Mouse (Mus musculus) neural tube, embryonic 15.5 days (tissue): ENCODE results near the gene Olfr583. TPM values are rescaled to one million over a fixed set of nuclear protein-coding genes. Genes with fewer than 3 reads are reported as not detected.

Experiments used
- ATAC-seq: fragments of 200-750 bp; cut with Nextera tagmentation; 2 replicates; pipeline ENCODE4 v1.8.0; 2017; ENCODE audit warnings: mild to moderate bottlenecking, moderate TSS enrichment, moderate library complexity; ENCODE audit not compliant: low FRiP score
- H3K27ac ChIP-seq: fragments of 300-500 bp; sonication (generic); replicated peaks from 2 replicates; pipeline ENCODE4 v1.5.1; 2015; ENCODE audit warnings: mild to moderate bottlenecking, inconsistent platforms
- H3K27me3 ChIP-seq: fragments of 300-500 bp; sonication (generic); replicated peaks from 2 replicates; pipeline ENCODE4 v1.6.1; 2015; ENCODE audit warnings: inconsistent platforms
- H3K36me3 ChIP-seq: fragments of 300-500 bp; sonication (generic); 2 replicates; pipeline ENCODE4 v1.6.1; 2015; ENCODE audit warnings: inconsistent platforms
- H3K4me1 ChIP-seq: fragments of 300-500 bp; sonication (generic); 2 replicates; pipeline ENCODE4 v1.6.1; 2015; ENCODE audit warnings: inconsistent platforms
- H3K4me2 ChIP-seq: fragments of 300-500 bp; sonication (generic); 2 replicates; pipeline ENCODE4 v1.6.1; 2015; ENCODE audit warnings: inconsistent platforms, mild to moderate bottlenecking, moderate library complexity
- H3K4me3 ChIP-seq: fragments of 300-500 bp; sonication (generic); replicated peaks from 2 replicates; pipeline ENCODE4 v1.5.1; 2015; ENCODE audit warnings: mild to moderate bottlenecking, inconsistent platforms
- H3K9ac ChIP-seq: fragments of 300-500 bp; sonication (generic); replicated peaks from 2 replicates; pipeline ENCODE4 v1.6.1; 2015; ENCODE audit warnings: mild to moderate bottlenecking, inconsistent platforms
- H3K9me3 ChIP-seq: fragments of 300-500 bp; sonication (generic); replicated peaks from 2 replicates; pipeline ENCODE4 v1.6.1; 2016; ENCODE audit warnings: inconsistent platforms
- WGBS: fragments of 180-500 bp; shearing (Covaris S2); methylation state at CpG from one replicate; pipeline ENCODE4 v1.1.7; 2015; ENCODE audit warnings: mixed read lengths; 5-methylcytosine and 5-hydroxymethylcytosine counted together
- polyA plus RNA-seq: library from polyadenylated mRNA; unstranded; fragments of >200 nt; fragmentation: Nextera tagmentation; extraction: Ambion mirVana; gene quantifications from 2 replicates; pipeline ENCODE4 v1.2.1, GENCODE M21; 2015

The Olfr583 gene
- polyA plus RNA-seq, result not detected in 2 replicates

- no peak within 1 kb of the TSS for H3K9ac ChIP-seq
- no peaks in the 10 kb centered on the region for H3K27me3 ChIP-seq
- ATAC-seq, result no peak
- H3K9me3 ChIP-seq, result no peaks in the 10 kb centered on the region
- no peaks in the 10 kb centered on the region for H3K36me3 ChIP-seq
- no peak within 1 kb of the TSS for H3K27ac ChIP-seq
- H3K4me1 ChIP-seq, result no peaks in the 10 kb centered on the region
- 97% methylated on average over 1 of the region's 1 CpGs for WGBS
- H3K4me2 ChIP-seq, result no peak within 1 kb of the TSS
- H3K4me3 ChIP-seq, result no peak within 1 kb of the TSS
Measured at GRCm38 (mm10) chr7:103051000-103051399, at the start of gene Olfr583. Gene Olfr583, plus strand, starts transcription at chr7:103051300.

DNA sequence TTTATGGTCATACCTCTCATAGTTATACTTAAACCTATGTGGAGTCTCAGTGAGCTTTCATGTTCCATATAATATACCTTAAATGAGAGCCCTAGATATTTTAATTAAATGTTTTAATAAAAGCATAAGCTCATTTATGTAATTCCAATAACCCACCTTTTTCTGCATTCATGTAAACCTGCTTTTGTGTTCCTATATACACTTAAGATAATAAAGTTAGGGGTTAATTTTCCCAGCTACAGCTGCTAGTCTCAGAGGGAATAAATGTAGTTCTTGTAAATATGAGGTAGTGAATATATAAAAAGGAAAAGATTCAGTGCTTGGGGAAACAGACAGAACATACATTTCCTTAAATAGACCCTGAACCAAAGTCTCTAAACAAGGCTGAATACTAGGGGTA is 13.4 kb upstream of the Olfr583 start, which contains the start of gene Olfr582:
Gene Olfr582 (plus strand): TSS at position 301 of the 400 bp plus-strand sequence.
- ATAC-seq, result no peak
- Histone ChIP-seq H3K27ac (no peak within 1 kb of the TSS), H3K4me3 (no peak within 1 kb of the TSS), H3K9me3 (no peaks in the 10 kb centered on the region), H3K4me2 (no peak within 1 kb of the TSS), H3K4me1 (no peaks in the 10 kb centered on the region), H3K36me3 (no peaks in the 10 kb centered on the region), H3K27me3 (no peaks in the 10 kb centered on the region), H3K9ac (no peak within 1 kb of the TSS)

- Histone ChIP-seq H3K9me3 (peaks cover 11% of the 10 kb centered on the region), H3K4me1 (no peaks in the 10 kb centered on the region), H3K27ac (no peak within 1 kb of the TSS), H3K4me2 (no peak within 1 kb of the TSS), H3K36me3 (no peaks in the 10 kb centered on the region), H3K27me3 (no peaks in the 10 kb centered on the region), H3K4me3 (no peak within 1 kb of the TSS), H3K9ac (no peak within 1 kb of the TSS)
- ATAC-seq, result no peak
- WGBS, result 86% methylated on average over 1 of the region's 1 CpGs
Measured at GRCm38 (mm10) chr7:103081585-103081984, 30.5 kb downstream of the Olfr583 start, which contains the start of gene Olfr584. Gene Olfr584, plus strand, starts transcription at chr7:103081885.

GRCm38 (mm10) chr7:103097420-103097819 is 46.3 kb downstream of the Olfr583 start, which contains the start of gene Olfr585:
Gene Olfr585, plus strand, starts transcription at chr7:103097720.
- Histone ChIP-seq H3K27ac (no peak within 1 kb of the TSS), H3K4me3 (no peak within 1 kb of the TSS), H3K4me2 (no peak within 1 kb of the TSS), H3K4me1 (no peaks in the 10 kb centered on the region), H3K9ac (no peak within 1 kb of the TSS), H3K27me3 (no peaks in the 10 kb centered on the region), H3K36me3 (no peaks in the 10 kb centered on the region), H3K9me3 (no peaks in the 10 kb centered on the region)
- ATAC-seq, result no peak
- 90% methylated on average over 1 of the region's 1 CpGs for WGBS

Other genes with a start within 250 kb of the Olfr583 start
- not detected in 2 replicates for gene Olfr564, start 247.8 kb upstream of the Olfr583 start, polyA plus RNA-seq
- gene Olfr566, start 192.5 kb upstream of the Olfr583 start, polyA plus RNA-seq, result not detected in 2 replicates
- not detected in 2 replicates for gene Olfr568, start 174.2 kb upstream of the Olfr583 start, polyA plus RNA-seq
- gene Olfr569, start 160.4 kb upstream of the Olfr583 start, polyA plus RNA-seq, result not detected in 2 replicates
- not detected in 2 replicates for gene Olfr570, start 156.7 kb upstream of the Olfr583 start, polyA plus RNA-seq
- gene Olfr571, start 133.8 kb upstream of the Olfr583 start, polyA plus RNA-seq, result not detected in 2 replicates
- not detected in 2 replicates for gene Olfr572, start 126.9 kb upstream of the Olfr583 start, polyA plus RNA-seq
- not detected in 2 replicates for gene Olfr573-ps1, start 108.7 kb upstream of the Olfr583 start, polyA plus RNA-seq
- gene Olfr574, start 102.8 kb upstream of the Olfr583 start, polyA plus RNA-seq, result not detected in 2 replicates
- not detected in 2 replicates for gene Olfr575, start 92.5 kb upstream of the Olfr583 start, polyA plus RNA-seq
- gene Olfr576, start 88.6 kb upstream of the Olfr583 start, polyA plus RNA-seq, result not detected in 2 replicates
- gene Olfr577, start 75.4 kb upstream of the Olfr583 start, polyA plus RNA-seq, result not detected in 2 replicates
- gene Olfr578, start 62.0 kb upstream of the Olfr583 start, polyA plus RNA-seq, result not detected in 2 replicates
- gene Olfr582, start 13.3 kb upstream of the Olfr583 start, polyA plus RNA-seq, result not detected in 2 replicates
- not detected in 2 replicates for gene Olfr584, start 30.6 kb downstream of the Olfr583 start, polyA plus RNA-seq
- gene Olfr585, start 46.4 kb downstream of the Olfr583 start, polyA plus RNA-seq, result not detected in 2 replicates
- not detected in 2 replicates for gene Olfr586, start 74.3 kb downstream of the Olfr583 start, polyA plus RNA-seq
- gene Olfr588-ps1, start 89.6 kb downstream of the Olfr583 start, polyA plus RNA-seq, result not detected in 2 replicates
- not detected in 2 replicates for gene Olfr589, start 105.1 kb downstream of the Olfr583 start, polyA plus RNA-seq
- gene Olfr591, start 127.0 kb downstream of the Olfr583 start, polyA plus RNA-seq, result not detected in 2 replicates
- not detected in 2 replicates for gene Olfr592, start 133.5 kb downstream of the Olfr583 start, polyA plus RNA-seq
- not detected in 2 replicates for gene Olfr593, start 160.6 kb downstream of the Olfr583 start, polyA plus RNA-seq
- not detected in 2 replicates for gene Olfr594, start 165.7 kb downstream of the Olfr583 start, polyA plus RNA-seq
- not detected in 2 replicates for gene Usp17ld, start 201.2 kb downstream of the Olfr583 start, polyA plus RNA-seq